Mouse (Mus musculus) hindbrain, embryonic 16.5 days (tissue): ENCODE results near the gene Arhgef17. TPM values are rescaled to one million over a fixed set of nuclear protein-coding genes. Genes with fewer than 3 reads are reported as not detected.

ENCODE experiments used
- ATAC-seq: fragments of 200-750 bp; cut with Nextera tagmentation; 2 replicates; pipeline ENCODE4 v1.8.0; 2017; ENCODE audit warnings: moderate TSS enrichment, moderate library complexity
- H3K27ac ChIP-seq: fragments of 300-500 bp; sonication (generic); 2 replicates; pipeline ENCODE4 v1.5.1; 2014; ENCODE audit warnings: low read depth, mild to moderate bottlenecking, control low read depth, low read length, moderate library complexity
- H3K27me3 ChIP-seq: fragments of 300-500 bp; sonication (generic); replicated peaks from 2 replicates; pipeline ENCODE4 v1.6.1; 2014; ENCODE audit warnings: low read length; ENCODE audit not compliant: control insufficient read depth, insufficient read depth
- H3K36me3 ChIP-seq: fragments of 300-500 bp; sonication (generic); 2 replicates; pipeline ENCODE4 v1.6.1; 2014; ENCODE audit warnings: mild to moderate bottlenecking, low read length, moderate library complexity, mixed read lengths; ENCODE audit not compliant: control insufficient read depth, insufficient read depth
- H3K4me1 ChIP-seq: fragments of 300-500 bp; sonication (generic); 2 replicates; pipeline ENCODE4 v1.6.1; 2014; ENCODE audit warnings: low read depth, low read length; ENCODE audit not compliant: control insufficient read depth, insufficient read depth
- H3K4me2 ChIP-seq: fragments of 300-500 bp; sonication (generic); 2 replicates; pipeline ENCODE4 v1.6.1; 2014; ENCODE audit warnings: mild to moderate bottlenecking, low read length, control low read depth, moderate library complexity
- H3K4me3 ChIP-seq: fragments of 300-500 bp; sonication (generic); 2 replicates; pipeline ENCODE4 v1.5.1; 2014; ENCODE audit warnings: mild to moderate bottlenecking, low read length, control low read depth, moderate library complexity
- H3K9ac ChIP-seq: fragments of 300-500 bp; sonication (generic); 2 replicates; pipeline ENCODE4 v1.6.1; 2014; ENCODE audit warnings: low read depth, mild to moderate bottlenecking, control low read depth, low read length, moderate library complexity
- H3K9me3 ChIP-seq: fragments of 300-500 bp; sonication (generic); 2 replicates; pipeline ENCODE4 v1.6.1; 2014; ENCODE audit warnings: mild to moderate bottlenecking, low read length, moderate library complexity; ENCODE audit not compliant: control insufficient read depth
- WGBS: fragments of 180-500 bp; shearing (Covaris S2); extraction: QIAGEN DNeasy Blood & Tissue Kit; methylation state at CpG from one replicate; pipeline ENCODE4 v1.1.7; 2014; 5-methylcytosine and 5-hydroxymethylcytosine counted together
- polyA plus RNA-seq: library from polyadenylated mRNA; unstranded; fragments of >200 nt; fragmentation: Nextera tagmentation; extraction: Ambion mirVana; gene quantifications from 2 replicates; pipeline ENCODE4 v1.2.1, GENCODE M21; 2015

Arhgef17 gene
- polyA plus RNA-seq, result 13.6 and 18.2 TPM in 2 replicates

- Histone ChIP-seq H3K9me3 (no peaks in the 10 kb centered on the region), H3K27ac (peak within 1 kb of the TSS; percentile 81), H3K36me3 (no peaks in the 10 kb centered on the region), H3K27me3 (peaks cover 13% of the 10 kb centered on the region), H3K4me3 (peak within 1 kb of the TSS; percentile 54), H3K4me1 (peaks cover 18% of the 10 kb centered on the region; the same call in 1 of the 2 replicates), H3K4me2 (peak within 1 kb of the TSS; percentile 94), H3K9ac (peak within 1 kb of the TSS; percentile 67)
- ATAC-seq, result peak; percentile 69
- WGBS, result 1% methylated on average over 34 of the region's 35 CpGs
Measured at GRCm38 (mm10) chr7:100931926-100932480, at the start of gene Arhgef17. Arhgef17 (minus strand) TSS chr7:100932107.

DNA sequence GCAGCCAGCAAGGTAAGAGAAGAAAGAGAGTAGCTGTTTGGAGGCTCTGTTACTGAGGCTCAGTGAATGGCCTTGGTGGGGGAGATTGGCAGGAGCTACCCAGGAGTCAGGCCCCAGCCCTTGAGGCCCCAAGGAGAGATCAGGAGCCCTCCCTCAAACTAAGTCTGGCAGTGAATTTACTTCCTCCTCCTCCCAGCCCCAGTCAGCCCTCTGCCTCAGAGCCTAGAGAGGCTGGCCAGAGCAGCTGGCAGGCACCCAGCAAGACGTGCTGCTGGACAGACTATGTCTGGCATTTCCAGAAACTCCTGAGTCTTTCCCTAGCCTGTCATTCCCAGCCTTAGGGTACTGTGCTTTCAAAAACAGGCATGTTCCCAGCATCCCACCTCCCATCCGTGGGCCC lies 47.3 kb upstream of the Arhgef17 start:
- peaks cover 3% of the 10 kb centered on the region for H3K4me1 ChIP-seq
- H3K27me3 ChIP-seq, result peaks cover 9% of the 10 kb centered on the region
- H3K4me3 ChIP-seq, result no peak overlapping the region
- no peak overlapping the region for H3K9ac ChIP-seq
- no peak overlapping the region for H3K4me2 ChIP-seq
- H3K36me3 ChIP-seq, result no peaks in the 10 kb centered on the region
- WGBS, result 45% methylated on average over 2 of the region's 2 CpGs
- H3K9me3 ChIP-seq, result no peaks in the 10 kb centered on the region
- no peak overlapping the region for H3K27ac ChIP-seq
- peak; percentile 42; the same call in 1 of the 2 replicates for ATAC-seq

- 91% methylated on average over 5 of the region's 5 CpGs for WGBS
- no peak overlapping the region for H3K27ac ChIP-seq
Measured at GRCm38 (mm10) chr7:100978171-100978570, 46.3 kb upstream of the Arhgef17 start.

GRCm38 (mm10) chr7:100974135-100974903 lies 42.4 kb upstream of the Arhgef17 start, which contains the start of gene P2ry6:
P2ry6 (minus strand) TSS chr7:100974649.
- ATAC-seq, result peak; percentile 63
- peaks cover 17% of the 10 kb centered on the region for H3K27me3 ChIP-seq
- no peak within 1 kb of the TSS for H3K27ac ChIP-seq
- peak within 1 kb of the TSS; percentile 55 for H3K4me2 ChIP-seq
- no peaks in the 10 kb centered on the region for H3K9me3 ChIP-seq
- WGBS, result 2% methylated on average over 36 of the region's 36 CpGs
- peak within 1 kb of the TSS; percentile 36 for H3K4me3 ChIP-seq
- peak within 1 kb of the TSS; percentile 51 for H3K9ac ChIP-seq
- H3K4me1 ChIP-seq, result peaks cover 5% of the 10 kb centered on the region
- no peaks in the 10 kb centered on the region for H3K36me3 ChIP-seq

More at GRCm38 (mm10) chr7:100978171-100978570, 46.3 kb upstream of the Arhgef17 start:
- H3K4me1 ChIP-seq, result peaks cover 5% of the 10 kb centered on the region
- H3K27me3 ChIP-seq, result peaks cover 17% of the 10 kb centered on the region
- H3K36me3 ChIP-seq, result no peaks in the 10 kb centered on the region
- no peak overlapping the region for H3K9ac ChIP-seq
- H3K4me3 ChIP-seq, result no peak overlapping the region
- no peak for ATAC-seq
- no peaks in the 10 kb centered on the region for H3K9me3 ChIP-seq
- H3K4me2 ChIP-seq, result no peak overlapping the region

GRCm38 (mm10) chr7:100972875-100973274 lies 41.0 kb upstream of the Arhgef17 start:
- H3K36me3 ChIP-seq, result no peaks in the 10 kb centered on the region
- no peak overlapping the region for H3K9ac ChIP-seq
- peaks cover 17% of the 10 kb centered on the region for H3K27me3 ChIP-seq
- H3K4me2 ChIP-seq, result no peak overlapping the region
- H3K4me3 ChIP-seq, result no peak overlapping the region
- no peak overlapping the region for H3K27ac ChIP-seq
- no peak for ATAC-seq
- no peaks in the 10 kb centered on the region for H3K9me3 ChIP-seq
- 49% methylated on average over 3 of the region's 3 CpGs for WGBS
- H3K4me1 ChIP-seq, result peaks cover 5% of the 10 kb centered on the region

GRCm38 (mm10) chr7:100968874-100969659 lies 37.2 kb upstream of the Arhgef17 start:
- H3K27ac ChIP-seq, result no peak overlapping the region
- peaks cover 7% of the 10 kb centered on the region for H3K27me3 ChIP-seq
- H3K36me3 ChIP-seq, result no peaks in the 10 kb centered on the region
- H3K4me1 ChIP-seq, result peaks cover 1% of the 10 kb centered on the region
- ATAC-seq, result no peak
- WGBS, result 73% methylated on average over 10 of the region's 10 CpGs
- H3K4me3 ChIP-seq, result no peak overlapping the region
- H3K9me3 ChIP-seq, result no peaks in the 10 kb centered on the region
- H3K9ac ChIP-seq, result no peak overlapping the region
- H3K4me2 ChIP-seq, result no peak overlapping the region

DNA sequence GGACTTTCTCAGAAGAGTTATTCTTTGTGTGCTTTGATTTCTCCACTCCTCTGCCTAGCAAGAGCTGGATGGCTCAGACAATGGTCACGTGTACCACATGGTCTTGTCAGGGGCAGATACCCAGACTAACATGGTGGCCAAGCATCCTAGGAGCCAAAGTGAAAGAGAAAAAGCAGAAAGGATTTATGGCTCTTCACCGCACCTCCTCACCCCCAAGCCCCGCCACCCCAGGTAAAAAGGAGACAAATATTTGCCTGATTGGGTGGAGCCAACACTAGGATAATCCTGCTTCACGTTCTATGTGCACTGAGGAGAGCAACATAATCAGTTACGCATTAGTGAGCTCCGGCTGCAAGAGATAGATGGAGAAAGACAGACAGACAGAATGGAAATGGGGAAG lies 36.5 kb upstream of the Arhgef17 start:
- ATAC-seq, result no peak
- Histone ChIP-seq H3K4me1 (no peaks in the 10 kb centered on the region), H3K4me3 (no peak overlapping the region), H3K9ac (no peak overlapping the region), H3K27me3 (peaks cover 2% of the 10 kb centered on the region), H3K36me3 (no peaks in the 10 kb centered on the region), H3K4me2 (no peak overlapping the region), H3K9me3 (no peaks in the 10 kb centered on the region), H3K27ac (no peak overlapping the region)
- WGBS, result 83% methylated on average over 6 of the region's 6 CpGs

- H3K36me3 ChIP-seq, result no peaks in the 10 kb centered on the region
- no peaks in the 10 kb centered on the region for H3K9me3 ChIP-seq
- H3K27me3 ChIP-seq, result no peaks in the 10 kb centered on the region
- no peak overlapping the region for H3K4me3 ChIP-seq
- no peak overlapping the region for H3K27ac ChIP-seq
- WGBS, result 84% methylated on average over 9 of the region's 9 CpGs
- no peak overlapping the region for H3K9ac ChIP-seq
- H3K4me2 ChIP-seq, result no peak overlapping the region
- no peaks in the 10 kb centered on the region for H3K4me1 ChIP-seq
- no peak for ATAC-seq
Measured at GRCm38 (mm10) chr7:100967850-100968249, 35.9 kb upstream of the Arhgef17 start.

- Histone ChIP-seq H3K9me3 (no peaks in the 10 kb centered on the region), H3K27me3 (no peaks in the 10 kb centered on the region), H3K4me2 (no peak overlapping the region), H3K36me3 (no peaks in the 10 kb centered on the region), H3K27ac (no peak overlapping the region), H3K4me1 (no peaks in the 10 kb centered on the region), H3K4me3 (no peak overlapping the region), H3K9ac (no peak overlapping the region)
- no peak for ATAC-seq
- WGBS, result 91% methylated on average over 7 of the region's 7 CpGs
Measured at GRCm38 (mm10) chr7:100966014-100966413, 34.1 kb upstream of the Arhgef17 start.
